Mouse (Mus musculus) kidney, postnatal 0 days (tissue): ENCODE data around the gene Lrrc43. TPM values are rescaled to one million over a fixed set of nuclear protein-coding genes. Genes with fewer than 3 reads are reported as not detected.
"Not testable (repeated sequence)": the region's sequence is repeated elsewhere in the genome, so short reads cannot be mapped to it uniquely, and the experiment has no call there.

Experiments used
- ATAC-seq: fragments of 200-750 bp; cut with Nextera tagmentation; replicated peaks from 2 replicates; pipeline ENCODE4 v1.8.0; 2017; ENCODE audit warnings: low read depth, moderate number of reproducible peaks, moderate TSS enrichment, moderate library complexity; ENCODE audit not compliant: low FRiP score
- DNase-seq: peaks from one replicate; pipeline ENCODE4 v3.0.0-alpha.2; 2016; ENCODE audit warnings: low spot score
- H3K27ac ChIP-seq: fragments of 300-500 bp; sonication (generic); 2 replicates; pipeline ENCODE4 v1.5.1; 2014; ENCODE audit warnings: mild to moderate bottlenecking
- H3K27me3 ChIP-seq: fragments of 300-500 bp; sonication (generic); 2 replicates; pipeline ENCODE4 v1.6.1; 2014; ENCODE audit warnings: low read length, mixed read lengths; ENCODE audit not compliant: insufficient read depth
- H3K36me3 ChIP-seq: fragments of 300-500 bp; sonication (generic); 2 replicates; pipeline ENCODE4 v1.6.1; 2014; ENCODE audit warnings: low read length, mixed read lengths; ENCODE audit not compliant: insufficient read depth
- H3K4me1 ChIP-seq: fragments of 300-500 bp; sonication (generic); replicated peaks from 2 replicates; pipeline ENCODE4 v1.6.1; 2014; ENCODE audit warnings: antibody characterized with exemption, low read length, mixed read lengths; ENCODE audit not compliant: insufficient read depth
- H3K4me2 ChIP-seq: fragments of 300-500 bp; sonication (generic); 2 replicates; pipeline ENCODE4 v1.6.1; 2014; ENCODE audit warnings: mild to moderate bottlenecking, low read length, moderate library complexity, mixed read lengths
- H3K4me3 ChIP-seq: fragments of 300-500 bp; sonication (generic); replicated peaks from 2 replicates; pipeline ENCODE4 v1.5.1; 2014; ENCODE audit warnings: low read depth, low read length
- H3K9ac ChIP-seq: fragments of 300-500 bp; sonication (generic); 2 replicates; pipeline ENCODE4 v1.6.1; 2014; ENCODE audit warnings: low read depth, low read length
- H3K9me3 ChIP-seq: fragments of 300-500 bp; sonication (generic); replicated peaks from 2 replicates; pipeline ENCODE4 v1.6.1; 2016; ENCODE audit warnings: low read length, inconsistent platforms, mixed read lengths
- CTCF ChIP-seq: IDR thresholded peaks from 2 replicates; pipeline ENCODE4 v1.5.1; 2016; ENCODE audit warnings: antibody characterized with exemption, low read depth, mild to moderate bottlenecking, moderate library complexity
- WGBS: fragments of 180-500 bp; shearing (Covaris S2); extraction: QIAGEN DNeasy Blood & Tissue Kit; methylation state at CpG from one replicate; pipeline ENCODE4 v1.1.7; 2014; 5-methylcytosine and 5-hydroxymethylcytosine counted together
- polyA plus RNA-seq: library from polyadenylated mRNA; unstranded; fragments of >200 nt; fragmentation: Nextera tagmentation; extraction: Ambion mirVana; gene quantifications from 2 replicates; pipeline ENCODE4 v1.2.1, GENCODE M21; 2015

Gene Lrrc43
- polyA plus RNA-seq, 1 experiment from 2014 or later, result not detected

- no peak within 1 kb of the TSS for H3K9ac ChIP-seq
- H3K4me1 ChIP-seq, result no peaks in the 10 kb centered on the region
- TF ChIP-seq CTCF, result no peak
- H3K4me2 ChIP-seq, result no peak within 1 kb of the TSS
- H3K27me3 ChIP-seq, result no peaks in the 10 kb centered on the region
- no peak within 1 kb of the TSS for H3K27ac ChIP-seq
- no peaks in the 10 kb centered on the region for H3K9me3 ChIP-seq
- H3K4me3 ChIP-seq, result no peak within 1 kb of the TSS
- 88% methylated on average over 5 of the region's 5 CpGs for WGBS
- ATAC-seq (no peak), DNase-seq (no peak)
- 0 out of 2 replicates have a peak, but pooled peaks cover 5% of the 10 kb centered on the region for H3K36me3 ChIP-seq
Observed at GRCm38 (mm10) chr5:123510160-123510559, 21.1 kb downstream of the Lrrc43 start, which contains the start of gene B3gnt4. Gene B3gnt4 (plus strand): TSS chr5:123510460.

DNA sequence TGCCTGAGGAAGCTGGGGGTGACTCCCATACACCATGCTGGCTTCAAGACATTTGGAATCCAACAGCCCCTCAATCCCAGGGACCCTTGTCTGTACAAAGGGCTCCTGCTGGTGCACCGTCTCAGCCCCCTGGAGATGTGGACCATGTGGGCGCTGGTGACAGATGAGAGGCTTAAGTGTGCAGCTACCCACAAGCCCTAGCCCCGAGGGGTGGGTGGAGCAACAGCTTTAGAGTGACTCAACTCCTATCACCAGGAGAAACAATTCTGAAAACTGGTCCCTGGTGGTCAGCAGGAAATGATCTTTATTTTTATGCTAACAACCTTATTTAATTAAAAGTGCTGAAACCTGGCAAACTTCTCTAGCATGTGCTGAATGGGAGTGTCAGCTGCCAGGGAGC lies 22.3 kb downstream of the Lrrc43 start:
- H3K4me3 ChIP-seq, DNase-seq, H3K4me1 ChIP-seq, ATAC-seq, H3K9me3 ChIP-seq, H3K4me2 ChIP-seq, H3K27ac ChIP-seq, H3K9ac ChIP-seq, H3K36me3 ChIP-seq, H3K27me3 ChIP-seq: not testable (repeated sequence)
- 85% methylated on average over 3 of the region's 3 CpGs for WGBS

DNA sequence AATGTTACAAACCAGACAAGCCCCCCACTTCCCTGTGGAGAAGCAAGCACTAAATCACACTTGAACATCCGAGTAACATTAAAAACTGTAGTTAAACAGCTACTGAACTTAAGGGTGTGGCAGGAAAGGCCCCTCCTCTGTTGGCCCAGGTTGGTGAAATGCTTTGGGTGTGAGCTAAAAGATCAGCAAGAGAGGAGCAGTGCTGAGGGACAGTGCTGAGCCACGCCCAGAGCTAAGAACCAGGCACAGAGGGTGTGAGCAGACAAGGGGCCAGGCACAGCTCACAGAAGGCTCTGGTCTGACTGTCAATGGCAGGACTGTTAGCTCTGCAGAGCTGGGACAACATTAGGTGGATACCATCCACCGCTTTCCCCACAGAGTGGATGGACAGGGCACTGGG lies 23.0 kb downstream of the Lrrc43 start:
- WGBS, result 67% methylated on average over 3 of the region's 3 CpGs
- H3K9me3 ChIP-seq, result no peaks in the 10 kb centered on the region
- H3K36me3 ChIP-seq, result peaks cover 9% of the 10 kb centered on the region; the same call in 1 of the 2 replicates
- no peak overlapping the region for H3K4me3 ChIP-seq
- H3K4me1 ChIP-seq, result no peaks in the 10 kb centered on the region
- no peak for DNase-seq
- no peaks in the 10 kb centered on the region for H3K27me3 ChIP-seq
- H3K9ac ChIP-seq, result no peak overlapping the region
- no peak for ATAC-seq
- no peak for TF ChIP-seq CTCF
- H3K4me2 ChIP-seq, result no peak overlapping the region
- H3K27ac ChIP-seq, result no peak overlapping the region

- Histone ChIP-seq H3K4me2 (no peak overlapping the region), H3K9me3 (no peaks in the 10 kb centered on the region), H3K4me3 (no peak overlapping the region), H3K4me1 (no peaks in the 10 kb centered on the region), H3K27ac (no peak overlapping the region), H3K36me3 (peaks cover 17% of the 10 kb centered on the region; the same call in 1 of the 2 replicates), H3K9ac (no peak overlapping the region), H3K27me3 (no peaks in the 10 kb centered on the region)
- TF ChIP-seq CTCF, result no peak
- 87% methylated on average over 5 of the region's 5 CpGs for WGBS
- no peak for DNase-seq
- ATAC-seq, result no peak
Observed at GRCm38 (mm10) chr5:123514871-123515270, 25.8 kb downstream of the Lrrc43 start.

GRCm38 (mm10) chr5:123520666-123521065 lies 31.6 kb downstream of the Lrrc43 start:
- no peak overlapping the region for H3K27ac ChIP-seq
- WGBS, result 80% methylated on average over 9 of the region's 9 CpGs

DNA sequence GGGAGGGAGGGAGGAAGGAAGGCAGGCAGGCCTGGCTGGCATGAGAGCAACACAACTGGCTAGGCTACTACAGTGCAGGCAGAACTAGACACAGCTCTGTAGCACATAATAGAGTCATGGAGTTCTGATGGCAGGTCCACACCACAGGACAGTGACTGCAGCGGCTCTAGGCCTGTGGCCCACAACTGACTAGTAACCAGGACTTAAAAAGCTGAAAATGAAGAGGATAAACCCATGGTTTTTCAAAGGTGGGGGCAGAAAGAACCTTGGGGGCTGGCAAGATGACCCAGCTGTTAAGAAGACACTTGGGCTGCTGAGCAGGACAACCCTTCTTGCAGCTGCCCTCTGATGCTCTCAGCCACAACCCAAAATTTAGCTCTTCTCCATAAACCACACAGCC lies 32.5 kb downstream of the Lrrc43 start:
- 0 out of 2 replicates have a peak, but pooled peaks cover 8% of the 10 kb centered on the region for H3K36me3 ChIP-seq
- DNase-seq (no peak), ATAC-seq (no peak)
- H3K9me3 ChIP-seq, result no peaks in the 10 kb centered on the region
- H3K4me2 ChIP-seq, result no peak overlapping the region
- no peaks in the 10 kb centered on the region for H3K27me3 ChIP-seq
- no peak overlapping the region for H3K4me3 ChIP-seq
- TF ChIP-seq CTCF, result no peak
- 97% methylated on average over 1 of the region's 1 CpGs for WGBS
- H3K9ac ChIP-seq, result no peak overlapping the region
- H3K4me1 ChIP-seq, result peaks cover 3% of the 10 kb centered on the region; the same call in 1 of the 2 replicates
- H3K27ac ChIP-seq, result no peak overlapping the region

More at GRCm38 (mm10) chr5:123520666-123521065, 31.6 kb downstream of the Lrrc43 start:
- H3K27me3 ChIP-seq, result no peaks in the 10 kb centered on the region
- no peak overlapping the region for H3K9ac ChIP-seq
- no peak for TF ChIP-seq CTCF
- no peak overlapping the region for H3K4me3 ChIP-seq
- H3K4me1 ChIP-seq, result peaks cover 3% of the 10 kb centered on the region; the same call in 1 of the 2 replicates
- H3K36me3 ChIP-seq, result peaks cover 12% of the 10 kb centered on the region; the same call in 1 of the 2 replicates
- ATAC-seq (no peak), DNase-seq (no peak)
- no peak overlapping the region for H3K4me2 ChIP-seq
- no peaks in the 10 kb centered on the region for H3K9me3 ChIP-seq

- no peak overlapping the region for H3K4me2 ChIP-seq
- no peak overlapping the region for H3K9ac ChIP-seq
- H3K36me3 ChIP-seq, result 0 out of 2 replicates have a peak, but pooled peaks cover 8% of the 10 kb centered on the region
- no peak for DNase-seq
- H3K4me3 ChIP-seq, result no peak overlapping the region
- no peak for TF ChIP-seq CTCF
- no peaks in the 10 kb centered on the region for H3K27me3 ChIP-seq
- 83% methylated on average over 1 of the region's 1 CpGs for WGBS
- no peak for ATAC-seq
- no peaks in the 10 kb centered on the region for H3K9me3 ChIP-seq
- H3K27ac ChIP-seq, result no peak overlapping the region
- H3K4me1 ChIP-seq, result peaks cover 3% of the 10 kb centered on the region; the same call in 1 of the 2 replicates
Observed at GRCm38 (mm10) chr5:123522166-123522565, 33.1 kb downstream of the Lrrc43 start.
